Mouse (Mus musculus): ENCODE data around the gene Gm4952.
"Not testable (repeated sequence)": the region's sequence is repeated elsewhere in the genome, so short reads cannot be mapped to it uniquely, and the experiment has no call there.

The Gm4952 gene

GRCm38 (mm10) chr19:12600684-12601480, 1.1 kb downstream of the Gm4952 start:
- DNase-seq (ENCODE audit: low spot score in 2 of 2): no peak

DNA sequence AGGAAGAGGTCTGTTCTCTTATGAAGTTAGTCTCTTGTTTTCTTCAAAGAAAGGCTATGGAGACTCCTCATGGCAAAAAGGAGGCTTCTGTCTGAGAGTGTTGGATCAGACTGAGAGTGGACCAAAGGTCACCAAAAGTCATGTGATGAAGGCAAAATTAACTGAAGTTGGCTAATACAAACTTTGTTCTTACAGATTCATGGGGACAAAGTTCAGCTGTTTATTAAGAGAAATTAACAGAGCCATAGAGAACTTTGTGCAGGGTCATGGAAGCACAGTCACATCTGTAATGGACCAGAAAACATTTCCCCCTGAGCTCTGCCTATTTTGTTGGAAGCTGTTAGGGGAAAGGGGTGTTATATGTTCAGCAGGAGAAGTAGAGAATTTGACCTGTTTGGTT, 8.6 kb downstream of the Gm4952 start:
- no peak for DNase-seq (ENCODE audit: low spot score in 2 of 2)

DNA sequence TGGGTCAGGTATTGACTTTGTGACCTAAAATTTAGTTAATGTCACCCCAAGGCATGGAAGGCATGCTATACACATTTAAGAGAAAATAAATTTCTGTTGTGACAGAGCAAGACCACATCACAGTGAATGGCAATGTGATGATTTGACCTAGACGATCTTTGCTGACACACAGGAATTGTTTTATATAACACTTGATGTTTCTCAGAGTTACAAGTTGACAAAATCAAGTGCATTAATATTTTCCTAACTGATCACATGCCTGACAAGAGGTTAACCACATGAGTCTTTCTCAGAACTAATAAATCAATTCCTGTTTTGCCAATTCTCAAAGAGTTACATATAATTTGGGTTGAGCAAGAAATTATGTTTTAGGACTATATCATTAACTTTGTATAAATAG, 13.9 kb downstream of the Gm4952 start:
- no peak for DNase-seq (ENCODE audit: low spot score in 2 of 2)

GRCm38 (mm10) chr19:12633176-12633575, 33.4 kb downstream of the Gm4952 start, which contains the start of gene Glyat:
Glyat (plus strand) TSS chr19:12633308.
- no peak for DNase-seq (ENCODE audit: low spot score in 2 of 2)

GRCm38 (mm10) chr19:12634259-12634658, 34.5 kb downstream of the Gm4952 start:
- DNase-seq (ENCODE audit: low spot score in 2 of 2): no peak

DNA sequence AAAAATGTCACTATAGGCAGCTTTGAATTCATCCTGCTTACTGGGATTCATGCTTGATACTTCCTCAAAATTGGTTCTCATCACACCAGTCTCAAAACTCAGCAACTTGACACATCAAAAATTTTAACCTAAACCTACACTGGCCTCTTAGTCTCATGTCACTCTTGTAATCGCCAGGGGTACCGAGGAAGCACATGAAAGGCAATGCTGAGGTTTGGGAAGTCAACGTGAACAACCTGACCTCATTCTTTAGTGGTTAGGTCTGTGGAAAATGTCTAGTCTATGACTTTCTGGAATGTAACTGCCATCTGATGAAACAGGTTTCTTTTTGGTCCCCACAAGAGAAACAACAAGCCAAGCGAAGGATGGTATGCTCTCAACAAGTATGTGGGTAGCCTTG, 35.2 kb downstream of the Gm4952 start:
- DNase-seq (ENCODE audit: low spot score in 2 of 2): no peak

- DNase-seq (ENCODE audit: low spot score in 2 of 2): no peak
Observed at GRCm38 (mm10) chr19:12636863-12637262, 37.1 kb downstream of the Gm4952 start.

GRCm38 (mm10) chr19:12638049-12638448, 38.3 kb downstream of the Gm4952 start:
- DNase-seq (ENCODE audit: low spot score in 2 of 2): no peak

GRCm38 (mm10) chr19:12649511-12649910, 49.7 kb downstream of the Gm4952 start:
- no peak for DNase-seq (ENCODE audit: low spot score in 2 of 2)

GRCm38 (mm10) chr19:12666156-12666555, 66.4 kb downstream of the Gm4952 start:
- no peak for DNase-seq (ENCODE audit: low spot score in 2 of 2)

GRCm38 (mm10) chr19:12668601-12669000, 68.8 kb downstream of the Gm4952 start:
- not testable (repeated sequence) for DNase-seq (ENCODE audit: low spot score in 2 of 2)

DNA sequence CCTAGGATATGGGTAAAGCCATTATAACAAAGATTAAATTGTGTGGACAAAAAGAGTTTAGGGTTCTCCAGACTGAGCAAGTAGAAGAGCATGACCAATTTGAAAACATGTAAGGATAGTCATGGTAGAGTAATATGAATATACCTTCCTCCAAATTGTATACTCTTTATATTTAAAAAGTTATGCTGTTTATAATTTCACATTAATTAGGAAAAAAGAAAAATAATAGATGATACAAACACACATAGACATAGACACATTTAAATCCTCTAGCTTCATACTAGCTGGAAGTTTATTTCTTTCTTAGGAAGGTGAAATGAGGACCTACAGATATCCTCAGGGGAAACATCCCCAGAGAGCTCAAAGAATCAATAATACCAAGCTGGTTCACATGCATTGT, 70.4 kb downstream of the Gm4952 start, which contains the start of gene Olfr1442:
TSS of gene Olfr1442 (plus strand) at position 301 of the 400 bp plus-strand sequence.
- no peak for DNase-seq (ENCODE audit: low spot score in 2 of 2)

DNA sequence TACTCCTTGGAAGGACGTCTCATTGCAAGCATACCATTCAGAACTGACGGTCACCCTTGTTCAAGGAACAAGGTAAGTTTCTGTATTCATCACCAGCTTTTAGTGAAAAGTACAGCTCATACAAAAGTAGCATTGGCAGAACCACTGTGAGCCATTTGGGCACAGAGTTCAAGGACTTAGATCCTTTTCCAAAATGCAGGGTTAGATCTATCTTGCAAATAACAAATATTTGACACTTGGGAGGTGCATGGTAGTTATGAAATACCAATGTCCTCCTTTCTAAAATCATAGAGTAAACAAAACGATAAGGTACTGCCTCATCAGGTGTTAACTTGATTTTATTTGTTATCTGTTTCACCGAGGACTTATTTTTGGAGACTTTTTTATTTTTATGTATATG, 71.3 kb downstream of the Gm4952 start:
- no peak for DNase-seq (ENCODE audit: low spot score in 2 of 2)

DNA sequence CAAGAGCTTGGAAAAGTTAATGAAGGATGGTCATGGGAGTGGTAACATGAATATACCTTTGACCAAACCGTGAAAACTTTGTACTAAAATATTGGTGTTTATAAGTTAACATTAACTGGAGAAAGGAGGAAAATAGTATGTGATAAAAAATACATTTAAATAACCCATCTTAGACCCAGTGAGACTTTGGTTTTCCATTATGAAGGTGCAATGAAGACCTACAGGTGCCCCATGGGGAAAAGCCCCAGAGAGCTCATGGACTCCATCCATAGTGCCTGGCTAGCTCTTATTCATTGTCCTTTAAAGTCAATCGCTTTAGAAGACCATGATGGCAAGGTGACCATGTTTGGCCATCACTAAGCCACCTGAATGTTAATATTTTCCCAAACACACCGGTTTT, 78.0 kb downstream of the Gm4952 start, which contains the start of gene Olfr1443:
TSS of gene Olfr1443 (plus strand) at position 301 of the 400 bp plus-strand sequence.
- no peak for DNase-seq (ENCODE audit: low spot score in 2 of 2)
